Mouse (Mus musculus): ENCODE measurements at regions not wholly inside any gene's neighbourhood (a gene's known extent, or its start where the extent isn't known, plus 50 kb on each side); places are given as distances from the start of the nearest gene placed in this dataset.

GRCm38 (mm10) chr16:30869136-30869909 lies 211.9 kb downstream of the Xxylt1 start:
- Histone ChIP-seq H3K4me1 (ENCODE audit: control insufficient read depth, insufficient read depth, low read length) (peaks cover 5% of the 10 kb centered on the region), H3K9me3 (ENCODE audit: control insufficient read depth, low read length) (no peaks in the 10 kb centered on the region), H3K4me3 (ENCODE audit: low read depth, low read length) (no peak overlapping the region), H3K36me3 (ENCODE audit: control insufficient read depth, insufficient read depth, low read length) (no peaks in the 10 kb centered on the region), H3K4me2 (ENCODE audit: low read depth) (no peak overlapping the region), H3K27ac (ENCODE audit: low read depth, low read length) (no peak overlapping the region), H3K9ac (ENCODE audit: low read length) (no peak overlapping the region), H3K27me3 (ENCODE audit: control insufficient read depth, insufficient read depth, low read length) (no peaks in the 10 kb centered on the region)
- DNase-seq (ENCODE audit: low spot score) (no peak), ATAC-seq (ENCODE audit: insufficient read depth, low FRiP score, low TSS enrichment) (no peak)
- WGBS = 90% methylated on average over 7 of the region's 7 CpGs

- H3K9me3 ChIP-seq (ENCODE audit: control insufficient read depth, low read length) = no peaks in the 10 kb centered on the region
- no peak overlapping the region for H3K9ac ChIP-seq (ENCODE audit: low read length)
- WGBS = 70% methylated on average over 14 of the region's 14 CpGs
- H3K4me2 ChIP-seq (ENCODE audit: low read depth) = no peak overlapping the region
- H3K4me3 ChIP-seq (ENCODE audit: low read depth, low read length) = no peak overlapping the region
- ATAC-seq (ENCODE audit: insufficient read depth, low FRiP score, low TSS enrichment) = no peak
- H3K27me3 ChIP-seq (ENCODE audit: control insufficient read depth, insufficient read depth, low read length) = no peaks in the 10 kb centered on the region
- no peaks in the 10 kb centered on the region for H3K36me3 ChIP-seq (ENCODE audit: control insufficient read depth, insufficient read depth, low read length)
- DNase-seq (ENCODE audit: low spot score) = no peak
- no peak overlapping the region for H3K27ac ChIP-seq (ENCODE audit: low read depth, low read length)
- peaks cover 5% of the 10 kb centered on the region for H3K4me1 ChIP-seq (ENCODE audit: control insufficient read depth, insufficient read depth, low read length)
Measured at GRCm38 (mm10) chr16:30870110-30870509, 211.1 kb downstream of the Xxylt1 start.

GRCm38 (mm10) chr16:30870676-30871075 lies 210.6 kb downstream of the Xxylt1 start:
- Histone ChIP-seq H3K4me3 (ENCODE audit: low read depth, low read length) (no peak overlapping the region), H3K9me3 (ENCODE audit: control insufficient read depth, low read length) (no peaks in the 10 kb centered on the region), H3K27ac (ENCODE audit: low read depth, low read length) (no peak overlapping the region), H3K27me3 (ENCODE audit: control insufficient read depth, insufficient read depth, low read length) (no peaks in the 10 kb centered on the region), H3K9ac (ENCODE audit: low read length) (no peak overlapping the region), H3K4me1 (ENCODE audit: control insufficient read depth, insufficient read depth, low read length) (peaks cover 5% of the 10 kb centered on the region), H3K36me3 (ENCODE audit: control insufficient read depth, insufficient read depth, low read length) (no peaks in the 10 kb centered on the region), H3K4me2 (ENCODE audit: low read depth) (no peak overlapping the region)
- no peak for ATAC-seq (ENCODE audit: insufficient read depth, low FRiP score, low TSS enrichment)
- 17% methylated on average over 2 of the region's 2 CpGs for WGBS
- DNase-seq (ENCODE audit: low spot score) = no peak

- Histone ChIP-seq H3K27me3 (ENCODE audit: control insufficient read depth, insufficient read depth, low read length) (no peaks in the 10 kb centered on the region), H3K9me3 (ENCODE audit: control insufficient read depth, low read length) (no peaks in the 10 kb centered on the region), H3K36me3 (ENCODE audit: control insufficient read depth, insufficient read depth, low read length) (no peaks in the 10 kb centered on the region), H3K9ac (ENCODE audit: low read length) (no peak overlapping the region), H3K4me2 (ENCODE audit: low read depth) (no peak overlapping the region), H3K4me3 (ENCODE audit: low read depth, low read length) (no peak overlapping the region), H3K4me1 (ENCODE audit: control insufficient read depth, insufficient read depth, low read length) (peaks cover 5% of the 10 kb centered on the region), H3K27ac (ENCODE audit: low read depth, low read length) (no peak overlapping the region)
- no peak for DNase-seq (ENCODE audit: low spot score)
- no peak for ATAC-seq (ENCODE audit: insufficient read depth, low FRiP score, low TSS enrichment)
- WGBS = 81% methylated on average over 5 of the region's 5 CpGs
Measured at GRCm38 (mm10) chr16:30872147-30872546, 209.1 kb downstream of the Xxylt1 start.

- Histone ChIP-seq H3K36me3 (ENCODE audit: control insufficient read depth, insufficient read depth, low read length) (no peaks in the 10 kb centered on the region), H3K4me3 (ENCODE audit: low read depth, low read length) (no peak overlapping the region), H3K4me2 (ENCODE audit: low read depth) (no peak overlapping the region), H3K9me3 (ENCODE audit: control insufficient read depth, low read length) (no peaks in the 10 kb centered on the region), H3K27ac (ENCODE audit: low read depth, low read length) (peak overlapping the region; percentile 76), H3K9ac (ENCODE audit: low read length) (peak overlapping the region; percentile 41), H3K4me1 (ENCODE audit: control insufficient read depth, insufficient read depth, low read length) (peaks cover 5% of the 10 kb centered on the region), H3K27me3 (ENCODE audit: control insufficient read depth, insufficient read depth, low read length) (no peaks in the 10 kb centered on the region)
- peak; percentile 61 for DNase-seq (ENCODE audit: low spot score)
- peak; percentile 86 for ATAC-seq (ENCODE audit: insufficient read depth, low FRiP score, low TSS enrichment)
- WGBS = 29% methylated on average over 26 of the region's 26 CpGs
Measured at GRCm38 (mm10) chr16:30873493-30874211, 207.6 kb downstream of the Xxylt1 start.

GRCm38 (mm10) chr16:30875235-30875829 lies 205.9 kb downstream of the Xxylt1 start:
- H3K9ac ChIP-seq (ENCODE audit: low read length) = no peak overlapping the region
- H3K27ac ChIP-seq (ENCODE audit: low read depth, low read length) = peak overlapping the region; percentile 34; the same call in 1 of the 2 replicates
- H3K36me3 ChIP-seq (ENCODE audit: control insufficient read depth, insufficient read depth, low read length) = no peaks in the 10 kb centered on the region
- no peak overlapping the region for H3K4me2 ChIP-seq (ENCODE audit: low read depth)
- no peaks in the 10 kb centered on the region for H3K9me3 ChIP-seq (ENCODE audit: control insufficient read depth, low read length)
- ATAC-seq (ENCODE audit: insufficient read depth, low FRiP score, low TSS enrichment) (no peak), DNase-seq (ENCODE audit: low spot score) (no peak)
- no peak overlapping the region for H3K4me3 ChIP-seq (ENCODE audit: low read depth, low read length)
- no peaks in the 10 kb centered on the region for H3K27me3 ChIP-seq (ENCODE audit: control insufficient read depth, insufficient read depth, low read length)
- peaks cover 5% of the 10 kb centered on the region for H3K4me1 ChIP-seq (ENCODE audit: control insufficient read depth, insufficient read depth, low read length)
- 28% methylated on average over 7 of the region's 7 CpGs for WGBS

- 57% methylated on average over 1 of the region's 1 CpGs for WGBS
- H3K4me3 ChIP-seq (ENCODE audit: low read depth, low read length) = no peak overlapping the region
Measured at GRCm38 (mm10) chr16:30878821-30879220, 202.4 kb downstream of the Xxylt1 start.

GRCm38 (mm10) chr16:30879878-30880277 lies 201.4 kb downstream of the Xxylt1 start:
- WGBS = 81% methylated on average over 1 of the region's 1 CpGs
- ATAC-seq (ENCODE audit: insufficient read depth, low FRiP score, low TSS enrichment) = no peak

More at GRCm38 (mm10) chr16:30878821-30879220, 202.4 kb downstream of the Xxylt1 start:
- ATAC-seq (ENCODE audit: insufficient read depth, low FRiP score, low TSS enrichment) (no peak), DNase-seq (ENCODE audit: low spot score) (no peak)
- Histone ChIP-seq H3K27me3 (ENCODE audit: control insufficient read depth, insufficient read depth, low read length) (no peaks in the 10 kb centered on the region), H3K36me3 (ENCODE audit: control insufficient read depth, insufficient read depth, low read length) (no peaks in the 10 kb centered on the region), H3K9ac (ENCODE audit: low read length) (no peak overlapping the region), H3K9me3 (ENCODE audit: control insufficient read depth, low read length) (no peaks in the 10 kb centered on the region), H3K4me1 (ENCODE audit: control insufficient read depth, insufficient read depth, low read length) (peaks cover 4% of the 10 kb centered on the region), H3K4me2 (ENCODE audit: low read depth) (no peak overlapping the region), H3K27ac (ENCODE audit: low read depth, low read length) (no peak overlapping the region)

More at GRCm38 (mm10) chr16:30879878-30880277, 201.4 kb downstream of the Xxylt1 start:
- Histone ChIP-seq H3K4me2 (ENCODE audit: low read depth) (no peak overlapping the region), H3K27ac (ENCODE audit: low read depth, low read length) (no peak overlapping the region), H3K9ac (ENCODE audit: low read length) (no peak overlapping the region), H3K27me3 (ENCODE audit: control insufficient read depth, insufficient read depth, low read length) (no peaks in the 10 kb centered on the region), H3K4me3 (ENCODE audit: low read depth, low read length) (no peak overlapping the region), H3K9me3 (ENCODE audit: control insufficient read depth, low read length) (no peaks in the 10 kb centered on the region), H3K4me1 (ENCODE audit: control insufficient read depth, insufficient read depth, low read length) (no peaks in the 10 kb centered on the region), H3K36me3 (ENCODE audit: control insufficient read depth, insufficient read depth, low read length) (no peaks in the 10 kb centered on the region)
- DNase-seq (ENCODE audit: low spot score) = no peak

Measured in neural tube, embryonic 11.5 days (tissue).